Mouse (Mus musculus) heart, adult 2 months (tissue): ENCODE results near the gene Aebp2.

Experiments
- CTCF ChIP-seq: fragments of 200-600 bp; IDR thresholded peaks from 2 replicates; pipeline ENCODE4 v1.8.1; 2022; ENCODE audit warnings: antibody characterized with exemption, mild to moderate bottlenecking, moderate library complexity
- EP300 ChIP-seq: fragments of 200-500 bp; IDR thresholded peaks from 2 replicates; pipeline ENCODE4 v1.6.1; 2011; ENCODE audit warnings: low read depth, low read length, control low read depth; ENCODE audit not compliant: insufficient read depth
- POLR2A ChIP-seq: fragments of 200-500 bp; IDR thresholded peaks from 2 replicates; pipeline ENCODE4 v1.6.1; 2011; ENCODE audit warnings: mild to moderate bottlenecking, low read depth, low read length, control low read depth; ENCODE audit not compliant: insufficient read depth

DNA sequence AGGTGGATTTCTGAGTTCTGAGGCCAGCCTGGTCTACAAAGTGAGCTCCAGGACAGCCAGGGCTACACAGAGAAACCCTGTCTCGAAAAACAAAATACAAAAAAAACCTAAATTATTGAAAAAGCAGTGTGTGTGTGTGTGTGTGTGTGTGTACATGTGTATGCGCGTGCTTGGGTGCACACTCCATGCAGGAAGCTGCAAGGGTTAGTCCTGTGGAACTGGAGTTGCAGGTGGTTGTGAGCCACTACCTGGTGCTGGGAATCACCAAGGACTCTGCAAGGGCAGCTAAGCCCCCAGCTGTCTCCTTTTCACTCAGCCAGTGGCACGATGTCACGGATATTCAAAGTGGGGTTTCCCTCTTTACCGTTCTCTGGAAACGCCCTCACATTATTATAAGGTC is 39.3 kb downstream of the Aebp2 start:
- no peak for TF ChIP-seq POLR2A
- no peak for TF ChIP-seq CTCF
- TF ChIP-seq EP300: no peak
